Mouse (Mus musculus) MEL (cell line): ENCODE results near the gene Armc8. TPM values are rescaled to one million over a fixed set of nuclear protein-coding genes. Genes with fewer than 3 reads are reported as not detected.

Experiments
- DNase-seq: peaks from one replicate; pipeline ENCODE4 v3.0.0; 2011; ENCODE audit warnings: low read depth, low spot score
- H3K27ac ChIP-seq: 2 replicates; pipeline ENCODE4 v1.5.1; 2012; ENCODE audit warnings: low read depth, mild to moderate bottlenecking, control low read depth, low read length, moderate library complexity; ENCODE audit not compliant: control insufficient read depth
- H3K27me3 ChIP-seq, 2 experiments: fragments of 150-350 bp in 1 of 2; sonication (generic) in 1 of 2; 2 replicates each; pipeline ENCODE4 v1.6.1; 2012; ENCODE audit warnings: low read length in 2 of 2, mild to moderate bottlenecking in 2 of 2, improper control_type of control experiment in 1 of 2, moderate library complexity in 1 of 2; ENCODE audit not compliant: insufficient read depth in 2 of 2, control insufficient read depth in 1 of 2
- H3K36me3 ChIP-seq, 2 experiments: 2 replicates each; pipeline ENCODE4 v1.6.1; 2012 to 2014; ENCODE audit warnings: low read length in 2 of 2, improper control_type of control experiment in 1 of 2, inconsistent platforms in 1 of 2, mild to moderate bottlenecking in 1 of 2; ENCODE audit not compliant: insufficient read depth in 2 of 2, control insufficient read depth in 1 of 2
- H3K4me1 ChIP-seq, 2 experiments: fragments of 150-350 bp in 1 of 2; sonication (generic) in 1 of 2; 2 replicates each; pipeline ENCODE4 v1.6.1; 2012; ENCODE audit warnings: low read length in 2 of 2, improper control_type of control experiment in 1 of 2, mild to moderate bottlenecking in 1 of 2; ENCODE audit not compliant: insufficient read depth in 2 of 2, control insufficient read depth in 1 of 2
- H3K4me3 ChIP-seq, 2 experiments: fragments of 150-350 bp in 1 of 2; sonication (generic) in 1 of 2; 2 replicates each; pipeline ENCODE4 v1.5.1; 2012; ENCODE audit warnings: low read depth in 2 of 2, low read length in 2 of 2, mild to moderate bottlenecking in 2 of 2, moderate library complexity in 2 of 2, control low read depth in 1 of 2, improper control_type of control experiment in 1 of 2; ENCODE audit not compliant: control insufficient read depth in 1 of 2, insufficient read depth in 1 of 2
- H3K79me2 ChIP-seq: 2 replicates; pipeline ENCODE4 v1.6.1; 2012; ENCODE audit warnings: mild to moderate bottlenecking, low read length, moderate library complexity; ENCODE audit not compliant: control insufficient read depth, poor library complexity, insufficient read depth
- H3K9ac ChIP-seq: 2 replicates; pipeline ENCODE4 v1.6.1; 2012; ENCODE audit warnings: low read depth, mild to moderate bottlenecking, control low read depth, low read length, moderate library complexity; ENCODE audit not compliant: control insufficient read depth, poor library complexity, severe bottlenecking
- H3K9me3 ChIP-seq: fragments of 150-350 bp; sonication (generic); replicated peaks from 2 replicates; pipeline ENCODE4 v1.6.1; 2012; ENCODE audit warnings: mild to moderate bottlenecking, low read length, improper control_type of control experiment, moderate library complexity; ENCODE audit not compliant: insufficient read depth
- CHD1 ChIP-seq: IDR thresholded peaks from 2 replicates; pipeline ENCODE4 v1.6.1; 2012; ENCODE audit warnings: low read depth, mild to moderate bottlenecking, inconsistent platforms, low read length, improper control_type of control experiment
- CHD2 ChIP-seq: IDR thresholded peaks from 2 replicates; pipeline ENCODE4 v1.6.1; 2011; ENCODE audit warnings: low read length, improper control_type of control experiment
- CTCF ChIP-seq, 3 experiments: IDR thresholded peaks in 2 of 3; conservative IDR thresholded peaks in 1 of 3; 2 replicates each; pipeline ENCODE4 v1.5.1; 2011 to 2012; ENCODE audit warnings: low read length in 3 of 3, low read depth in 2 of 3, mild to moderate bottlenecking in 2 of 3, improper control_type of control experiment in 1 of 3, inconsistent platforms in 1 of 3, mixed read lengths in 1 of 3, moderate library complexity in 1 of 3; ENCODE audit not compliant: control insufficient read depth in 1 of 3, insufficient read depth in 1 of 3, poor library complexity in 1 of 3, severe bottlenecking in 1 of 3
- EP300 ChIP-seq, 2 experiments: IDR thresholded peaks; 2 replicates each; pipeline ENCODE4 v1.6.1; 2011; ENCODE audit warnings: improper control_type of control experiment in 2 of 2, low read length in 2 of 2, low read depth in 1 of 2, mild to moderate bottlenecking in 1 of 2
- ETS1 ChIP-seq: IDR thresholded peaks from 2 replicates; pipeline ENCODE4 v1.6.1; 2012; ENCODE audit warnings: low read depth, mild to moderate bottlenecking, inconsistent platforms, low read length, improper control_type of control experiment, moderate library complexity
- GATA1 ChIP-seq: IDR thresholded peaks from 2 replicates; pipeline ENCODE4 v1.6.1; 2011; ENCODE audit warnings: low read depth, low read length, improper control_type of control experiment
- HCFC1 ChIP-seq: IDR thresholded peaks from 2 replicates; pipeline ENCODE4 v1.6.1; 2012; ENCODE audit warnings: low read depth, mild to moderate bottlenecking, inconsistent platforms, low read length, improper control_type of control experiment, moderate library complexity
- KAT2A ChIP-seq: conservative IDR thresholded peaks from 2 replicates; pipeline ENCODE4 v1.6.1; 2012; ENCODE audit warnings: low read depth, low read length, improper control_type of control experiment, inconsistent platforms
- MAFK ChIP-seq: IDR thresholded peaks from 2 replicates; pipeline ENCODE4 v1.6.1; 2011; ENCODE audit warnings: low read depth, mild to moderate bottlenecking, low read length, improper control_type of control experiment, borderline replicate concordance
- MAX ChIP-seq: IDR thresholded peaks from 2 replicates; pipeline ENCODE4 v1.6.1; 2011; ENCODE audit warnings: low read length, improper control_type of control experiment
- MXI1 ChIP-seq: IDR thresholded peaks from 2 replicates; pipeline ENCODE4 v1.6.1; 2011; ENCODE audit warnings: mild to moderate bottlenecking, low read depth, low read length, improper control_type of control experiment
- MYB ChIP-seq: IDR thresholded peaks from 2 replicates; pipeline ENCODE4 v1.6.1; 2011; ENCODE audit warnings: mild to moderate bottlenecking, low read depth, low read length, improper control_type of control experiment
- MYC ChIP-seq: IDR thresholded peaks from 2 replicates; pipeline ENCODE4 v1.6.1; 2011; ENCODE audit warnings: low read depth, mild to moderate bottlenecking, low read length, improper control_type of control experiment, moderate library complexity
- NELFE ChIP-seq: IDR thresholded peaks from 2 replicates; pipeline ENCODE4 v1.6.1; 2011; ENCODE audit warnings: low read depth, low read length, improper control_type of control experiment
- NRF1 ChIP-seq: IDR thresholded peaks from 2 replicates; pipeline ENCODE4 v1.6.1; 2014; ENCODE audit warnings: low read depth, mild to moderate bottlenecking, inconsistent platforms, low read length, improper control_type of control experiment, moderate library complexity; ENCODE audit not compliant: poor library complexity, insufficient read depth, severe bottlenecking
- RAD21 ChIP-seq: IDR thresholded peaks from 2 replicates; pipeline ENCODE4 v1.6.1; 2011; ENCODE audit warnings: mild to moderate bottlenecking, low read depth, low read length, improper control_type of control experiment
- RCOR1 ChIP-seq: IDR thresholded peaks from 2 replicates; pipeline ENCODE4 v1.6.1; 2012; ENCODE audit warnings: low read depth, mild to moderate bottlenecking, inconsistent platforms, low read length, improper control_type of control experiment
- SIN3A ChIP-seq: IDR thresholded peaks from 2 replicates; pipeline ENCODE4 v1.6.1; 2012; ENCODE audit warnings: low read length, improper control_type of control experiment, inconsistent platforms
- SMC3 ChIP-seq: IDR thresholded peaks from 2 replicates; pipeline ENCODE4 v1.6.1; 2011; ENCODE audit warnings: low read depth, low read length, improper control_type of control experiment
- TBP ChIP-seq: IDR thresholded peaks from 2 replicates; pipeline ENCODE4 v1.8.0; 2011; ENCODE audit warnings: low read depth, low read length, improper control_type of control experiment
- TCF12 ChIP-seq: IDR thresholded peaks from 2 replicates; pipeline ENCODE4 v1.6.1; 2014; ENCODE audit warnings: low read depth, mild to moderate bottlenecking, inconsistent platforms, low read length, improper control_type of control experiment, moderate library complexity
- ZC3H11A ChIP-seq: IDR thresholded peaks from 2 replicates; pipeline ENCODE4 v1.6.1; 2012; ENCODE audit warnings: low read depth, mild to moderate bottlenecking, inconsistent platforms, low read length, improper control_type of control experiment
- ZNF384 ChIP-seq: IDR thresholded peaks from 2 replicates; pipeline ENCODE4 v1.6.1; 2012; ENCODE audit warnings: low read depth, mild to moderate bottlenecking, inconsistent platforms, low read length, improper control_type of control experiment
- polyA plus RNA-seq, 2 experiments: library from polyadenylated mRNA; stranded (reverse) in 1 of 2; unstranded in 1 of 2; fragments of >175 nt in 1 of 2; fragments of >200 nt in 1 of 2; gene quantifications; 2 replicates each; pipeline versions ENCODE4 v1.2.1 to v1.2.4; 2012; ENCODE audit warnings: low replicate concordance in 2 of 2, low read depth in 1 of 2; ENCODE audit not compliant: insufficient read length in 2 of 2, insufficient read depth in 1 of 2, missing spikeins in 1 of 2
- total RNA-seq: library from RNA; depleted of rRNA; stranded (reverse); fragments of 300-350 nt; gene quantifications from 2 replicates; pipeline ENCODE4 v1.2.3, GENCODE M21; 2012

Armc8 gene
- total and polyA plus RNA-seq, 3 experiments = 11.9 to 14.3 TPM; not detected in 1

GRCm38 (mm10) chr9:99558824-99559556 lies 9.7 kb downstream of the Armc8 start:
- Histone ChIP-seq H3K36me3 (peaks cover 0 to 62% of the 10 kb centered on the region in 2 experiments; a peak in 2 of 4 replicates), H3K27me3 (no peaks in the 10 kb centered on the region), H3K9me3 (no peaks in the 10 kb centered on the region), H3K4me3 (peak overlapping the region; percentile 50 to 78; a peak in 3 of 4 replicates), H3K27ac (peak overlapping the region; percentile 99), H3K9ac (peak overlapping the region; percentile 64), H3K79me2 (peaks cover 48% of the 10 kb centered on the region), H3K4me1 (peaks cover 25 to 45% of the 10 kb centered on the region in 2 experiments)
- TF ChIP-seq SIN3A = peak; percentile 70; the same call in 1 of the 2 replicates
- TF ChIP-seq MXI1 = peak; percentile 28
- no peak for TF ChIP-seq NRF1
- TF ChIP-seq EP300 (IDR thresholded peaks at IDR 0.05; ENCODE audit: low read depth in 1 of 2, low read length in 2 of 2) = peak; percentile 81 to 86
- peak; percentile 95 for TF ChIP-seq TBP
- peak; percentile 48 for TF ChIP-seq ETS1
- TF ChIP-seq TCF12 = 0 out of 2 replicates have a peak, but pooled peaks have one; percentile 18
- TF ChIP-seq ZC3H11A = 0 out of 2 replicates have a peak, but pooled peaks have one; percentile 2
- TF ChIP-seq MYB = peak; percentile 75; the same call in 1 of the 2 replicates
- no peak for TF ChIP-seq SMC3
- no peak; the same call in 1 of the 2 replicates for TF ChIP-seq KAT2A
- no peak for TF ChIP-seq MAFK
- no peak; the same call in 1 of the 2 replicates for TF ChIP-seq HCFC1
- TF ChIP-seq GATA1 = peak; percentile 66
- DNase-seq = peak; percentile 75

GRCm38 (mm10) chr9:99557580-99558300 lies 11.0 kb downstream of the Armc8 start:
- TF ChIP-seq MAX = peak; percentile 60
- TF ChIP-seq ZC3H11A = no peak
- TF ChIP-seq RAD21 = no peak
- TF ChIP-seq KAT2A = no peak
- no peak for TF ChIP-seq MYB
- TF ChIP-seq CHD1 = no peak
- no peak for TF ChIP-seq NELFE
- TF ChIP-seq TCF12 = peak; percentile 64; the same call in 1 of the 2 replicates
- peak; percentile 78 for TF ChIP-seq GATA1
- 0 out of 6 replicates have a peak, but pooled peaks of 1 of the 3 experiments have one; percentile 0 for TF ChIP-seq CTCF (IDR thresholded peaks at IDR 0.05 in 2 of 3, conservative IDR thresholded peaks at IDR 0.05 in 1 of 3; ENCODE audit: control insufficient read depth in 1 of 3, insufficient read depth in 1 of 3, low read depth in 2 of 3, low read length in 3 of 3, poor library complexity in 1 of 3, severe bottlenecking in 1 of 3)
- TF ChIP-seq MYC = no peak
- peak; percentile 73 to 83 for TF ChIP-seq EP300 (IDR thresholded peaks at IDR 0.05; ENCODE audit: low read depth in 1 of 2, low read length in 2 of 2)
- TF ChIP-seq ZNF384 = no peak
- TF ChIP-seq RCOR1 = peak; percentile 65
- TF ChIP-seq SIN3A = peak; percentile 85
- TF ChIP-seq TBP = peak; percentile 70
- TF ChIP-seq CHD2 = no peak
- no peak for TF ChIP-seq HCFC1
- no peak for TF ChIP-seq NRF1
- TF ChIP-seq ETS1 = peak; percentile 65
- TF ChIP-seq MXI1 = peak; percentile 88
- Histone ChIP-seq H3K9me3 (no peaks in the 10 kb centered on the region), H3K4me3 (peak overlapping the region in 1 of 2 experiments; percentile 19; a peak in 2 of 4 replicates), H3K79me2 (peaks cover 44% of the 10 kb centered on the region), H3K27ac (peak overlapping the region; percentile 99), H3K9ac (peak overlapping the region; percentile 35), H3K36me3 (peaks cover 0 to 66% of the 10 kb centered on the region in 2 experiments; a peak in 2 of 4 replicates), H3K27me3 (no peaks in the 10 kb centered on the region), H3K4me1 (peaks cover 30 to 47% of the 10 kb centered on the region in 2 experiments)
- peak; percentile 86 for DNase-seq
